21 mouse cellular contexts compared by ENCODE assay signal in genomic region chr7:134620006-134620405, GRCm38 (mm10).
"Had no signal": no experiment of that assay in that cellular context is flagged by ENCODE, and none has a peak within 500 bp of the region (broad histone marks: within the 10 kb centered on the region; RNA-seq: fewer than 3 reads in every experiment).

No protein-coding gene starts in this region.

- ATAC-seq: hindbrain, embryonic 16.5 days; inflammation-experienced regulatory T-cells, adult 6 months; intestine, embryonic 15.5 days; intestine, postnatal 0 days had no signal

- DNase-seq: gastrocnemius, adult 2 months; gastrocnemius, postnatal 10 days; gastrocnemius, postnatal 25 days; heart, postnatal 4 days; liver; liver, embryonic 13.5 days had no signal

- H3K9ac ChIP-seq: heart, embryonic 13.5 days; heart, embryonic 15.5 days; hindbrain, embryonic 13.5 days; intestine, embryonic 15.5 days; kidney, embryonic 15.5 days; limb, embryonic 12.5 days; liver, embryonic 13.5 days had no signal

- H3K9me3 ChIP-seq: heart, embryonic 13.5 days; heart, embryonic 15.5 days; hindbrain, embryonic 10.5 days; intestine, embryonic 15.5 days; kidney, embryonic 15.5 days; limb, embryonic 10.5 days; limb, embryonic 12.5 days; liver, embryonic 13.5 days had no signal

- H3K27ac ChIP-seq: gastrocnemius, adult 2 months; heart, embryonic 13.5 days; heart, embryonic 15.5 days; hindbrain, embryonic 10.5 days; hindbrain, embryonic 13.5 days; intestine, embryonic 15.5 days; kidney, postnatal 0 days; left cerebral cortex, adult 2 months; limb, embryonic 10.5 days; limb, embryonic 12.5 days; liver, embryonic 13.5 days had no signal

- H3K27me3 ChIP-seq: heart, embryonic 13.5 days; heart, embryonic 15.5 days; hindbrain, embryonic 13.5 days; intestine, embryonic 15.5 days; kidney, embryonic 15.5 days; limb, embryonic 12.5 days; liver, embryonic 13.5 days had no signal

- H3K36me3 ChIP-seq: heart, embryonic 13.5 days; heart, embryonic 15.5 days; hindbrain, embryonic 10.5 days; hindbrain, embryonic 13.5 days; intestine, embryonic 15.5 days; kidney, embryonic 15.5 days; limb, embryonic 10.5 days; limb, embryonic 12.5 days; liver, embryonic 13.5 days had no signal

- H3K4me1 ChIP-seq: heart, embryonic 13.5 days; heart, embryonic 15.5 days; intestine, embryonic 15.5 days; limb, embryonic 10.5 days; limb, embryonic 12.5 days; liver, embryonic 13.5 days had no signal

- H3K4me2 ChIP-seq: heart, embryonic 11.5 days; heart, embryonic 13.5 days; heart, embryonic 15.5 days; hindbrain, embryonic 13.5 days; intestine, embryonic 15.5 days; kidney, embryonic 15.5 days; limb, embryonic 12.5 days; liver, embryonic 11.5 days; liver, embryonic 13.5 days had no signal

- H3K4me3 ChIP-seq: gastrocnemius, adult 2 months; heart, embryonic 13.5 days; heart, embryonic 15.5 days; hindbrain, embryonic 10.5 days; hindbrain, embryonic 13.5 days; intestine, embryonic 15.5 days; kidney, embryonic 15.5 days; left cerebral cortex, adult 2 months; limb, embryonic 10.5 days; limb, embryonic 12.5 days; liver, embryonic 13.5 days had no signal
